Mouse (Mus musculus) frontal cortex, adult (tissue): ENCODE results near the gene Nfatc3.
A peak's percentile ranks its signal among the peaks of the same experiment; 100 is the strongest.

Source experiments
- ATAC-seq: cut with Nextera tagmentation; 2 replicates; pipeline ENCODE4 v1.9.2; 2017; ENCODE audit warnings: mild to moderate bottlenecking, moderate library complexity, mixed read lengths; ENCODE audit not compliant: low TSS enrichment

Gene Nfatc3

DNA sequence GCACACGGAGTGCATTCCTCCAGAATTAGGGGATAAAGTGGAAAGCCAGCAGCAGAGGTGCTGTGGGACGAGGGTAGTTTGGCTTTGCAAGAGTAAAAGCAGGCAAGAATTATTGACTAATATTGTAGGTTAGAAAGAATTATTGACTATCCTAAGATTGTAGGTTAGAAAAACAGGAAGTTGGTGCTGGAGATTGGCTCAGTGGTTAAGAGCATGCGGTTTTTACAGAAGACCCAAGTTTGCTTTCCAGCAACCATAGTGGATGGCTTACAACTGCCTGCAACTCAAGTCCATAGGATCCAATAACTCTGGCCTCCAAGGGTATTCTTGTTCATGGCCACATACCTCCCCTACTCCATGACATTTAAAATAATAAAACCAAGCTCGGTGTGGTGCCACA is 87.4 kb downstream of the Nfatc3 start:
- ATAC-seq = no peak

DNA sequence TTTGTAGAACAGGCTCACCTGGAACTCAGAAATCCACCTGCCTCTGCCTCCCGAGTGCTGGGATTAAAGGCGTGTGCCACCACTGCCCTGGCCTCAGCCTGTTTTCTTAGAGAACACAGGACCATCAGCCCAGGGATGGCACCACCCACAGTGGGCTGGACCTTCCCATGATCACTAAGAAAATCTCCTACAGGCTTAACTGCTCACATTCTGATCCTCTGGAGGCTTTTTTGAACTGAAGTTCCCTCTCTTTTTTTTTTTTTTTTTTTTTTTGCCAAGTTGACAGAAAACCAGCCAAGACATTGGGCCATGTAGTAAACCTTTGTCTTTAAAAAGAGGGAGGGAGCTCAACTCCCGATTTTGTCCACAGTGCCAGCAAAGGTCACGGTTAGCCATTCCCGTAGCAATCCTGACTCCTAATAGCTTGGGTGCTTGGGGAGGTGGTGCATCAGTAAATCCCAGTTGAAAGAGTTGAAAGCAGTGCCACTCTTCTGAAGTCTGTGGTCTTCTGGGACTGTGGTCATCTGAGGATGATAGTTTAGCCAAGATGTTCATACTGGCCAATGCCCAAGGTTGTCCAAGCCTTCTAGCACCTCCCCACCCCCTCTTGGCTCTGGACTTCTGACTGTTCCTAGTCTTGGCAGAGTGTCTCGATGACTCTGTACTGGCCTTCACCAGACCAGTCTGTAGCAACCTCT is 89.4 kb downstream of the Nfatc3 start:
- no peak for ATAC-seq

DNA sequence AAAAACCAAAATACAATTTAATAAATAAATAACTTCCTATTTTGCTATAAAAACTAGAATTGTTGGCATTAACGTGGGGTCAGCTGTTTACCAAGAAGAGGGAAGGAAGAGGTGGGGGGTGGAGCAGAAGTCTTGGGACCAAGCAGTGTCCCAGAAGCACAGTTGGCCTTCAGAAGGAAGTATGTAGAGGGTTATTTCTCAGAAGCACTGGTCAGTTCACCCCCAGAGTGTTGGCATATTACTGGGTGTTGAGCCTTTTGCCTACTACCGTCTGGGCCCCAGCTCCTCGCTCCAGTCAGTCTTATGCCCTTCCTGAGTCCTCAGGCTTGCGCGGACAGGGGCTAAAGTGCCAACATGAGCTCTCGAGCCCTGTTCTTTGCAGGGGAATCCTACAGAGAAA is 90.4 kb downstream of the Nfatc3 start:
- no peak for ATAC-seq

DNA sequence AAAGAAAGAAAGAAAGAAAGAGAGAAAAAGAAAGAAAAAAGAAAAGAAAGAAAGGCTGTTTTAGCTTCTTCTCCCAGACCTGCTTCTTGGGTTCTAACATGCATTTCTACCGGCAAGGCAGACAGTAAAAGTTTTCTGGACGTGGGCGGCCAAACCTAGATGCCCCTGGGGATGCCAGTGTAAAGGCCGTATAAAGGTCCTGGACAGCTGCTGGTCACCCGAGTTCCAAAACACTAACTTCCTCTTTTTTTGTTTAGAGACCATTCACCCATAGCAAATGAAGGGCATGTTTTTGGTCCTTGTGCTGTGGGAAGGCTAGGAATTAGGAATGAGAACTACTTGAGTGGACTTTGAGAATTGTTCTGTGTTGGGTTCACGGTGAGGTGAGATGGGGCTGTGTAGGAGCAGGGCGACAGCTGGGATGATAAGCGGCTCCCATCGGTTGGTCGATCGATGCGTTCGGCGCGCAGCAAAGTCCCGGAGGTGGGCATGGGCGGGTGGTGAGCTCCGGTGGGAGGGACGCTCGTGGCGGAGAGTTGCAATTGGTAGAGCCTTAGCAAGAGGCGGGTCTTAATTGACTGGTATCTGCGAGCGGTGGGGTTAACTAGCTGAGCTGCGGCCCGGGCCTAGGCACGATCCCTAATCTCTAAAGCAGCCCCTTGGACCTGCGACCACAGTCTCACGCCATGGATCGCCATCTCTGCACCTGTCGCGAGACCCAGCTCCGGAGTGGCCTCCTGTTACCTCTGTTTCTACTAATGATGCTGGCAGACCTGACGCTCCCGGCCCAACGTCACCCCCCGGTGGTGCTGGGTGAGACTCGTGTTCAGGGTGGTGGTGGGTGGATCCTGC is 91.4 kb downstream of the Nfatc3 start, which contains the start of gene Pla2g15:
Gene Pla2g15 (plus strand): TSS at position 599 of the 852 bp plus-strand sequence.
- peak; percentile 99 for ATAC-seq

DNA sequence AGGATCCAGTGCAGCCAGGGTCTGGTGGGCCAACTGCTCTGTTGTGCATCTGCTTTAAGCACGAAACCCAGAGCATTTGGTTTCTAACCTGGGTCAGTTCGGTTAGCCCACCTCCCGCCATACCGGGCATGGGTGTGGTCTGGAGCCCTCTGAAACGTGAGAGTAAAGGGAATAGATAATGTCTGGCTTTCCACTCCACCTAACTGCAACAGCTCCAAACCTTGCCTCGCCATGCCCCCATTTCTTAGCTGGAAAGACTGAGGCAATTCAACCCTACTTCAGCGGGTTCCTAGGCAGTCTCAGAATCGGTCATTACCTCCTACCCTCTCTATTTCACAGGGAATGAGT is 92.0 kb downstream of the Nfatc3 start:
- no peak for ATAC-seq

DNA sequence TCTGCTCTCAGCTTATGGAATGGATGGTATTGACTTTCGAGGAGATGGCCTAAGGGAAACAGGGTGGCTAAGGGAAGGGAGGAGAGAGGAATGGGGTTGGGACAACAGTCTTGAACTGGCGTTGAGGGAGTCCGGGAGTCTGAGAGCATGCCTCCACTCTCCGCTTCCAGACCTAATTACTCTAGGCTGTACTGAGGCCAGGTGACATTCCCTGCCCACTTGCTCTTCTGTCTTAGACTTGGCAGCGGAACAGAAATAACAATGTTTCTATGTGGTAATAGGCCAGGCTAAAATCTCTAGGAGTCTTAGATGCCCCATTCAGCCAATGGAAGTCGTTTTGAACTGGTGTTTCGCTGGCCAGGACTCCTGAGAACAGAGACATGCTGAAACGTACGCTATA is 92.4 kb downstream of the Nfatc3 start:
- no peak for ATAC-seq

DNA sequence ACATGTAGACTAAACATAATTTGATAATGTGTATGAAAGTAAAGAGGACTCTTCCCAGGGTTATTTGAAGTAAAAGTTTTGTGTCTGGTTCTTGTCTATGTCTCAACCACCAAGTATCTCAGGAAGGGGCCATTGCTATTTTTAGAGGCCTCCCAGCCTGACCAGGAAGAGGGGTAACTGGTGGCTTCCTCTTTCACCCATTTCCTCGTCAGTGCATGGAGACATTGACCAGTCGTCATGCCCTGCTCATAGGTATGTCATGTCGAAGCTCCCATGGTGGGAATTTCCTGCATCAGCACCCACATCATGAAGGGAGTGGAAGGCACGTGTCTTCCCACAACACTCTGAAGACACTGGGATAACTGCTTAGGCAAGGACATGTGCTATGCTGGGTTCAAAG is 94.2 kb downstream of the Nfatc3 start:
- no peak for ATAC-seq

DNA sequence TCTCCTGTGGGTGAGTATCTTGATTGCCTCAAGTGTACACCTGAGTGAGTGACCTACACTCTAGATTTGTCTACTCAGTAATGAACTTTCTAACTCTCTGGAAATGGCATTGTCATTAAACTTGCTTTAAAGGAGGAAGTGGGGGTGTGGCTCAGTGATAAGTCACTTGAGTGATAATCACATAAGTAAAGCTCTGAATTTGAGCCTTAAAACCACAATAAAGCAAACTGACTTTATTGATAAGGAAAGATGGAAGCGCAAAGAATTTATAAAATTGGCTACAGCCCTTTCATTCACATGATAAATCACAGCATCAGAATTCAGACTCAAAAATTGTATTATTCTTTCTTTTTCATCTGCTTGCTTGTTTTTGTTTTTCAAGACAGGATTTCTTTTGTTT is 98.8 kb downstream of the Nfatc3 start:
- ATAC-seq = no peak

DNA sequence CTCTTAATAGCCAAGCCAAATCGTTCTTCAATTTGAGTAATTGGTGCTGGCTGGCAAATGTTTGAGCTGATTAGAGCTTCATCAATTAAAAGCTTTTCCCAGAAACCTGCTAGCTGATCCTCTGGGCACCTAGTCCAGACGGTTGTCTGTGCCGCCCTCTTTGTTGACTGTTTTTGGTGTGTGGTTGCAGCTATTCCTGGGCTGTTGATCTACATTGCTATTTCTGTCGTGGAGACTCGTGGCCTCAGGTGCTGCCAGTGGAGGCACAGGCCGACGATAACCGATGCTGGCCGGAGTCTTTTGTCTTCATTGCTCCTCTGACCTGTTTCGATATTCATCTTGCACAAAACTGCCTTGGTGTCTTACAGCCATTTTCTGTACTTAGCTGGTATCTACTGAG is 99.7 kb downstream of the Nfatc3 start:
- no peak for ATAC-seq

DNA sequence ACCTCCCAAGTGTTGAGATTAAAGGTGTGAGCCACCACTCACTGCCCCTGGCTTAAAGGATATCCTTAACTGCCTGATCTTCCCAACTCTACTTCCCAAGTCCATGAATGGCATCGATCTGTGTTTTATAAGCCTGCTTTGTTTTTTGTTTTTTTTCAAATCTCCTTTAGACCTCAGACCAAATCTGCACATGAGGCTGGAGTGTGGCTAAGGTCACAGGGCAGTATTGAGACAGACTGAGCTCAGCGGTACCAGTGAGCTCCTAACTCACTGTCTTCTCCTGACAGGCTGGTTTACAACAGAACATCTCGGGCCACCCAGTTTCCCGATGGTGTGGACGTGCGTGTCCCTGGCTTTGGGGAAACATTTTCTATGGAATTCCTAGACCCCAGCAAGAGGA is 101.2 kb downstream of the Nfatc3 start:
- ATAC-seq = no peak

DNA sequence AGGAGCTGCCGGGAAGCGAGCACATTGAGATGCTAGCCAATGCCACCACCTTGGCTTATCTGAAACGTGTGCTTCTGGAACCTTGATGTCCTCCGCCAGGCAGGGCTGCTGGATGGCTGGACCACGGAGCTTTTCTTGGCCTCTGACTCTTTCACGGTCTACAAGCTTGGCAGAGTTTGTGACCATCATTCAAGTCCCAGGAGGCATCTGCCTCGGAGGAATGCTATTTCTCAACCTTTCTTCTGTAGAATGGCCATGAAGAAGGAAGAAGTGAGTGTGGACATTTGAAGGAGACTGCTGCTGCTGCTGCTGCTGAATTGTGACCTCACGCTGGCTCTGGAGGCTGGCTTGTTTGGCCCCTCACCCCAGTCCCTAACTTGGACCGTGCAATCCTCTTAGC is 104.6 kb downstream of the Nfatc3 start:
- ATAC-seq = no peak

DNA sequence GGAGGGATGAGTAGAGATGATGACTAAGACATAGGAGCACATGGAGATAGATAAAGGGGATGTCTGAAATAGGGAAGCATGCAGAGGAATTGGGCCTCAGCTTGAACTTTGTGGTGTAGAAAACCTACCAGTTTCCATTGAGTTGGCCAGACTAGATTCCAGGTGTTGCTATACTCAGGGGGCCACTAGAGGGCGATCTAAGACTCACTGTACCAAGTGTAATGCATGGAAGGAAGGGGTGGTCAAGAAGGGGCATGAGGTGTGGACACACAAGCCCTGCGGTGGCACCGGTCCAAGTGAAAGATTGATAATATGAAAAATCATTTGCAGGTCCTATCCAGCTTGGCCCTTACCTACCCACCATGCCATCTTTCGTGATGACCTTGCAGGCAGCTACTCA is 106.8 kb downstream of the Nfatc3 start:
- ATAC-seq = no peak

DNA sequence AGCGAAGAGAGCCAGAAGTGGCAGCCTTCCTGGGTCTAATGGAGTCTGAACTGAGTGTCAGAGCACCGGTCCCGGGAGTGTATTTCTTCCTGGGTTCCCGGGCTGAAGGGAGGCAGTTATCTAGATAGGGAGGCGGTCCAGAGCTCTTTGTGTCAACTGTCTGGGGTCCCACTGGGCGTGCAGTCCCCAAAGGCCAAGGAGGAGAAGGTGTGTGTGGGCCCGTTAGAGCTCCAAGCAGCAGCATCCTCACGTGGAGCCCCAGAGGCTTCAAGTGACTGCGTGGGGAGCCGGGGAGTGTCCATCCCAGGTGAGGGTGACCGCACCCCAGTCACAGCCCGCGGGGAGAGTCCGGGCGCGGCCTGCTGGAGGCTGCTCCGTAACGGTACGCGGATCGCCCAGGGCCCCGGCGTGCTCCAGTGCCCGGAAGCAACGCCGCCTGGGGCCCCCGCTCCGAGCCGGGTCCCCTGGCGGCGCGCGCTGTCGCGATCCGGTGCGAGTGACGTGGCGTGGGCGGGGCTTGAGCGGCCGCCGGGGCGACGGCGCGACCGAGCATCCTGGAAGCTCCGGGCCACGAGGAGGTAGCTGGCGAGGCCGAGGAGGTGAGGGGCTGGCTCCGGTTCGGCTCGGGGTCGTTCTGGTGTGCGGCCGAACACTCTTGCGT is 109.8 kb downstream of the Nfatc3 start, which contains the start of gene Slc7a6:
Gene Slc7a6 (plus strand): TSS at position 502 of the 661 bp plus-strand sequence.
- ATAC-seq = peak; percentile 82

DNA sequence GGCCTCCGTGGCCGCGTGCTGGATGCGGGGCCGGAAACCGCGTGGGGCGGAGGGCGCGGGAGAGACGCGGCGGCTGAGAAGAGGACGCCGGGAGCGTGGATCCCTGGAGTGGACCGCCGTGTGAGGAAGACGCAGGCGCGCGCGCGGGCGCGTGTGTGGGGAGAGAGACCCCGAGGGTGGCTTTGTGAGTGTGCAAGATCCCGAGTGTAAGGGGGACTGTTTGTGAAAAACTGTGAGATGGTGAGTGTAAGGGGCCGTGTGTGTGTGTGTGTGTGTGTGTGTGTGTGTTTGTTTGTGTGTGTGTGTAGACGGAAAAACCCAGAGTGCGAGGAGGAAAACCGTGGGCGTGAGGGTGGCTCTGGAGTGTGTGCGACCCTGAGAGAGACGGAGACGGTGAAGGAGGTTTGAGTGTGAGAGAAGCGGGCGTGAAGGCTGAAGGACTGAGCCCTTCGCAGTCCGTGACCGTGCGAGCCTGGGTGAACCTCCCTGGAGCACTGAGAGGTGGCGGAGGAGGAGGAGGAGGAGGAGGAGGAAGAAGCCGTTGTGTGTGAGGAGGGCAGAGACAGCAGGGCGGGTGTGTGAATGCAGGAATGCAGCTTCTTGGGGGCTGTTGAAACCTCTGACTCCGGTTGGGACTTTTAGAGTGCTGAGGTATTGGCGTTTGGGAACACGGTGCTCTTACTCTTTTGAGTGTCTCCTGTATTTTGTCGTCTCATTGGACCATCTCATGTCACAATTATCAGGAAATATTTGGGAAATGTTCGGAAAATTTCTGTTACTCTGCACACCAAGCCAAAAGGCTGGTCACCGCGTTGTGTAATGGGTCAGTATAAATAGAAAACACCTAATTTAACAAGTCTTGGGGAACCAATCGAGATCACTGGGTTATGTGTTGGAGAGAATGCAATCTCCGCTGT is 110.6 kb downstream of the Nfatc3 start:
- ATAC-seq = peak; percentile 78

DNA sequence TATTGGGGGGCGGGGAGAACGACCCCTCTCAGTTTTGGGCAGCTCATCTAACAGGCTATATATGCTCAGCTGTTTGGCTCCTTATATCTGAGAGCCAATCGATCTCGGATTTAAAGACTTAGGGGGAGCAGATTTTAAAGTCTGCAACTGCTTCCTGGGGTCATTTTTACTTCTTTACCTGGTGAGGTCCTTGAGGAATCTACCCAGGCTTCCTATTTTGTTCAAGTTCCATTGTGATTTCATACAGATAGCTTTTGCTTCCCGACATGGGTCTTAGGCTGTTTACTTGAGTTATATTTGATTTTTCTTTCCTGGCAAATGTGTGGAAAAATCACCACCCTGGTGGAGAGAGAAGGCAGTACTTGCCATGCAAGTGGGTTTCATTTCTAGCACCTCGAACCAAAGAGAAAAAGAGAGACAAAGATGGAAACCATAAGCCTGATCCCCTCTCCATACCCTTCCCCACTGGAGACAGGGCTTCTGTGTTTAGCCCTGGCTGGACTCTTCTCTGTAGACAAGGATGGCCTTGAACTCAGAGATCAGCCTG is 111.4 kb downstream of the Nfatc3 start:
- no peak for ATAC-seq

DNA sequence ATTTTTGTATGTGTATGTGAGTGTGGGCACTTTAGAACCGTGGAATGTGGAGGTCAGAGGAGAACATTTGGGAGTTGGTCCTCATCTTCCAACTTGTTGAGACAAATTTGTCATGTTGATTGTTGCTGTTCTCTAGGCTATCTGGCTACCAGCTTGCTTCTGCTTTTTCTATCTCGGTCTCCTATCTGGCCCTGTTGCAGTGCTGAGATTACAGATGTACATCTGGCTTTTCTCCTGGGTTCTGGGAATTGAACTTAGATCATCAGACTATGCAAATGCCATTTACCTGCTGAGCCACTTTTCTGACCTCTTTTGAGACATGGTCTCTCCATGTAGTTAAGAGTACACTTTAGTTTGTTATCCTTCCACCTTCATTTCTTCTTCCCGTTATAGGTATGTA is 114.9 kb downstream of the Nfatc3 start:
- no peak for ATAC-seq

DNA sequence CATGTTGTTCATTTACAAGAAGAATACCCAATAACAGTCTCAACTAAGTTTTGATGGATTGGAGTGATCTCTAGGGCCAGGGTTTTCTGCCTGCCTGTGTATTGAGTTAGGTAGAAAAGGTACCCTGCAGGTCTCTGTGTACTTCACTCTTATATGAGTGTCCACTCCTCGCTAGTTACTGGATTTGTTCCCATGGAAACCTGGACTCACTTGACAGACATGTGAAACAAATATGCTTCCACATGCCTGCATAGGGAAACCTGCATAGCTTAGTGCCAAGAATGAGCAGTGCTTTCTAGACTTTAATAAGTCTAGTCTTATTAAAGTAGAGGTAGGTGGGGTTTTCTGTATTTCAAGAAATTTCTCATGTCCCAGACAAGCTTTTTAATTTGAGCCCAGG is 118.3 kb downstream of the Nfatc3 start:
- ATAC-seq = no peak

DNA sequence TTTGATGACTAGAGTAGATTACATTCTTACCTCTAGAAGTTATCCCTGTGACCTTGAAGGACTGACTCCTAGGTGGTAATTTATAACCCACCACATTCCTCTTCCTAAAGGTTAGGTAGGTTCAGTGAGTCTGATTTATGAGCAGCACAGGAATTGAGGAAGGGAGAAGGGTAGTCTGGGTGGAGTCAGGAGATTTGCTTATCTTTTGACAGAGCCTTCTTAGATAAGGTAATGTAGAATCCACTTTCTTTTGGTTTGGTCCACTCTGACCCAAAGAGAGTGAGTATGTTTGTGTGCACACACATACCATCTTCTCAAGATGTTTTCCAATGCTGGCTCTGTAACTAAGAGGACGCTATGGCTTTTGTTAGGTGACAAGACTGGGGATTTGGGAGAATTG is 119.0 kb downstream of the Nfatc3 start:
- ATAC-seq = no peak

DNA sequence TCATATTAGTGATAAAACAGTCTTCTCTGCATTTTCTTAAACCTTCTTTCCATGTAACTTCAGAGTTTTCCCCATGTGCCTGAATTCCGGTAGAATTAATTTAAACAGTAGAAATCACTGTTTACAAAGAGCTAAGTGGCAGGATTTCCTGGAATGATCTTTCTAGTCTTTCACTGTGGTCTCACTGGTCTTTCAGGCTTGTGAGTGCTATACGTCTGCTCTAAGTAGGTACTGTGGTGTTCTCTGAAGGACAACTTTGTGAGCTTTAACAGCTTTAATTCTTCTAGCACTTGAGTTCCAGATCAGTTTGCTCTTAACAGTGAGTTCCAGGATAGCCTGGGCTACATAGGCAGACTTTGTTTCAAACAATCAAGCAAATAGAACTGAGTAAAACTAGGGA is 119.8 kb downstream of the Nfatc3 start:
- ATAC-seq = no peak
